Mouse (Mus musculus): ENCODE results near the gene Olfr1356. TPM values are rescaled to one million over a fixed set of nuclear protein-coding genes. Genes with fewer than 3 reads are reported as not detected.
"Not testable (repeated sequence)": the region's sequence is repeated elsewhere in the genome, so short reads cannot be mapped to it uniquely, and the experiment has no call there.

Olfr1356 gene
- polyA plus RNA-seq (2015; fragmentation: Nextera tagmentation; extraction: Ambion mirVana), result not detected in 2 replicates

GRCm38 (mm10) chr10:78852066-78852465 lies at the start of gene Olfr1356:
Olfr1356 (minus strand) TSS chr10:78852166.
- Histone ChIP-seq H3K4me3 (no peak within 1 kb of the TSS), H3K9ac (no peak within 1 kb of the TSS), H3K27ac (no peak within 1 kb of the TSS), H3K36me3 (no peaks in the 10 kb centered on the region), H3K4me2 (no peak within 1 kb of the TSS), H3K4me1 (no peaks in the 10 kb centered on the region), H3K27me3 (no peaks in the 10 kb centered on the region), H3K9me3 (no peaks in the 10 kb centered on the region)
- WGBS, result 86% methylated on average over 2 of the region's 2 CpGs
- ATAC-seq (ENCODE audit: borderline replicate concordance, extremely low read depth, low FRiP score, low TSS enrichment), result no peak

DNA sequence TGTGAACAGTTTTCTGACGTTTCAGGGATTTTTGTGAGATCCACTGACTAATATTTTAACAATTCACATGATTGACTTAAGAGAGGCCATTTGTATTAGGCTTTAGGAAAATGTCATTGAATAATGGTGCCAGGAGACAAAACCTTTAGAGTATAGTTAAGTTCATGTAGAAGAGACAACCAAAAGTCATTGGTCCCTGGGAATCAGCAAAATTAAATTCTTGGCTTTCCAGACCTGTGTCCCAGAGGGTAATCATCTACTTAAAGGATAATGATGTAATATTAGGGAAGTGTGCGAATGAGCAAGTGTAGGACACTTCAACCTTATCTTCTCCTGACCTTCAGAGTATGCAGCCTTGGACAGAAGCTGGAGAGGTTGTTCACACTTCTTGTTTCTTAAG lies 23.3 kb upstream of the Olfr1356 start, which contains the start of gene Olfr1355:
Gene Olfr1355, plus strand, starts transcription at position 301 of the 400 bp plus-strand sequence.
- no peaks in the 10 kb centered on the region for H3K9me3 ChIP-seq
- no peak within 1 kb of the TSS for H3K4me2 ChIP-seq
- H3K9ac ChIP-seq, result no peak within 1 kb of the TSS
- H3K4me3 ChIP-seq, result no peak within 1 kb of the TSS
- H3K27ac ChIP-seq, result no peak within 1 kb of the TSS
- H3K27me3 ChIP-seq, result no peaks in the 10 kb centered on the region
- ATAC-seq (ENCODE audit: borderline replicate concordance, extremely low read depth, low FRiP score, low TSS enrichment), result no peak
- 60% methylated on average over 2 of the region's 2 CpGs for WGBS
- H3K4me1 ChIP-seq, result no peaks in the 10 kb centered on the region
- no peaks in the 10 kb centered on the region for H3K36me3 ChIP-seq

DNA sequence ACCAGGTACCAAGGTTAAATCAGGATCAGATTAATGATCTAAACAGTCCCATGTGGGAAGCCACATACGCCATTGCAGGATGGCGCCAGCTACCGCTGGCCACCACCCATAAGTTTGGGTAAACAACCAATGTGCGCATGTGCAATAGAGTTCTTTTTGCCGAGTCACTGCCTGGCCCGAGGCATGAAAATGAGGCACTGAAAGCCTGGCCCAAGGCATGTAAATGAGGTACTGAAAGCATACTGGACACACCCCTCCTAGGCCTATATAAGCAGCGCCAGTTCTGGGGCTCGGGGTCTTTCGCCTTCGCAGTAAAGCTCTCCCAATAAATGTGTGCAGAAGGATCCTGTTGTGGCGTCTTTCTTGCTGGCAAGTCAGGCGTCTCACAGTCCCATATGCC lies 11.5 kb downstream of the Olfr1356 start:
- H3K9me3 ChIP-seq; H3K4me3 ChIP-seq; H3K4me1 ChIP-seq; H3K36me3 ChIP-seq; ATAC-seq (ENCODE audit: borderline replicate concordance, extremely low read depth, low FRiP score, low TSS enrichment); H3K27ac ChIP-seq; H3K4me2 ChIP-seq; H3K27me3 ChIP-seq; H3K9ac ChIP-seq: not testable (repeated sequence)
- 90% methylated on average over 12 of the region's 12 CpGs for WGBS

- Histone ChIP-seq H3K36me3 (no peaks in the 10 kb centered on the region), H3K9ac (no peak overlapping the region), H3K9me3 (no peaks in the 10 kb centered on the region), H3K4me3 (no peak overlapping the region), H3K4me2 (no peak overlapping the region), H3K4me1 (no peaks in the 10 kb centered on the region), H3K27ac (no peak overlapping the region), H3K27me3 (no peaks in the 10 kb centered on the region)
- ATAC-seq (ENCODE audit: borderline replicate concordance, extremely low read depth, low FRiP score, low TSS enrichment), result no peak
- WGBS, result 54% methylated on average over 6 of the region's 6 CpGs
These were observed 39.5 kb downstream of the Olfr1356 start for GRCm38 (mm10) chr10:78812358-78813060.

DNA sequence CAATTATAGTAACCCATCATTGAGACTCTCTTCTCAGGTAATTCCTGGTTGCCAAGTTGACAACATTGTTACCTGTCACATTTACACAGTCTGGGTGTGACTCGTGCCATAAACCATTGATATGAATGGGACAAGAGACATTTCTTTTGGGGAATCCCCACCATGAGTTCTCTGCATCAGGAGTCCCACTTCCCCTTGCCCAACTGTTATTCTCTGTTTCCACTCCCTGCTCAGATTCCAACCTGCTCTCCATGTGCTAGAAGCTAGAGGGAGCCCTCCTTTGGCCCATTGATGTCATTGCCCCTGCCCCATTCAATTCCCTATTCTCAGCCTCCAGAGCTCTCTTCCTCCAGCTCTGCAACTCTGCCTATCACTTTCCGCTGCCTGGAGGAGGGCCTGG lies 50.5 kb downstream of the Olfr1356 start:
- H3K4me1 ChIP-seq, result no peaks in the 10 kb centered on the region
- no peak overlapping the region for H3K9ac ChIP-seq
- H3K27ac ChIP-seq, result no peak overlapping the region
- no peak for ATAC-seq (ENCODE audit: borderline replicate concordance, extremely low read depth, low FRiP score, low TSS enrichment)
- no peaks in the 10 kb centered on the region for H3K36me3 ChIP-seq
- WGBS, result 87% methylated on average over 2 of the region's 2 CpGs
- no peak overlapping the region for H3K4me3 ChIP-seq
- no peaks in the 10 kb centered on the region for H3K27me3 ChIP-seq
- no peaks in the 10 kb centered on the region for H3K9me3 ChIP-seq
- H3K4me2 ChIP-seq, result no peak overlapping the region

Other genes starting within 250 kb of the Olfr1356 start
- gene Olfr1357, start 234.1 kb downstream of the Olfr1356 start, polyA plus RNA-seq (2015; fragmentation: Nextera tagmentation; extraction: Ambion mirVana), result not detected in 2 replicates
- gene Casp14, start 133.9 kb downstream of the Olfr1356 start, polyA plus RNA-seq (2015; fragmentation: Nextera tagmentation; extraction: Ambion mirVana), result 0.06 and 0.08 TPM in 2 replicates
- 0.09 TPM in 1 of 2 replicates, not detected in the other for gene Ccdc105, start 99.1 kb downstream of the Olfr1356 start, polyA plus RNA-seq (2015; fragmentation: Nextera tagmentation; extraction: Ambion mirVana)
- gene Slc1a6, start 71.7 kb downstream of the Olfr1356 start, polyA plus RNA-seq (2015; fragmentation: Nextera tagmentation; extraction: Ambion mirVana), result 1.1 and 1.2 TPM in 2 replicates
- not detected in 2 replicates for gene Olfr1355, start 23.4 kb upstream of the Olfr1356 start, polyA plus RNA-seq (2015; fragmentation: Nextera tagmentation; extraction: Ambion mirVana)
- gene Olfr1354, start 61.0 kb upstream of the Olfr1356 start, polyA plus RNA-seq (2015; fragmentation: Nextera tagmentation; extraction: Ambion mirVana), result not detected in 2 replicates
- gene Olfr8, start 98.5 kb upstream of the Olfr1356 start, polyA plus RNA-seq (2015; fragmentation: Nextera tagmentation; extraction: Ambion mirVana), result not detected in 2 replicates
- gene Olfr1353, start 111.1 kb upstream of the Olfr1356 start, polyA plus RNA-seq (2015; fragmentation: Nextera tagmentation; extraction: Ambion mirVana), result not detected in 2 replicates
- gene Olfr1352, start 128.9 kb upstream of the Olfr1356 start, polyA plus RNA-seq (2015; fragmentation: Nextera tagmentation; extraction: Ambion mirVana), result not detected in 2 replicates
- gene Olfr1351, start 160.3 kb upstream of the Olfr1356 start, polyA plus RNA-seq (2015; fragmentation: Nextera tagmentation; extraction: Ambion mirVana), result not detected in 2 replicates
- gene Olfr57, start 176.6 kb upstream of the Olfr1356 start, polyA plus RNA-seq (2015; fragmentation: Nextera tagmentation; extraction: Ambion mirVana), result not detected in 2 replicates
- 27.9 and 31.1 TPM in 2 replicates for gene 2610008E11Rik, start 245.4 kb upstream of the Olfr1356 start, polyA plus RNA-seq (2015; fragmentation: Nextera tagmentation; extraction: Ambion mirVana)

Measured in lung, embryonic 15.5 days (tissue).